Mouse (Mus musculus) large intestine, adult 2 months (tissue): Measurements from ENCODE around the gene Atrip. TPM values are rescaled to one million over a fixed set of nuclear protein-coding genes. Genes with fewer than 3 reads are reported as not detected.

ENCODE experiments used
- DNase-seq: peaks from one replicate; pipeline ENCODE4 v3.0.0-alpha.2; 2012; ENCODE audit warnings: low read depth, low spot score
- WGBS: fragments of 180-500 bp; shearing (Covaris S2); methylation state at CpG from one replicate; pipeline ENCODE4 v1.1.7; 2018; 5-methylcytosine and 5-hydroxymethylcytosine counted together
- polyA plus RNA-seq: library from polyadenylated mRNA; depleted of rRNA; stranded (reverse); fragments of >200 nt; gene quantifications from 2 replicates; pipeline ENCODE4 v1.2.3, GENCODE M21; 2012; rRNA removed

Gene Atrip
- polyA plus RNA-seq, 1 experiment = 13.7 TPM

DNA sequence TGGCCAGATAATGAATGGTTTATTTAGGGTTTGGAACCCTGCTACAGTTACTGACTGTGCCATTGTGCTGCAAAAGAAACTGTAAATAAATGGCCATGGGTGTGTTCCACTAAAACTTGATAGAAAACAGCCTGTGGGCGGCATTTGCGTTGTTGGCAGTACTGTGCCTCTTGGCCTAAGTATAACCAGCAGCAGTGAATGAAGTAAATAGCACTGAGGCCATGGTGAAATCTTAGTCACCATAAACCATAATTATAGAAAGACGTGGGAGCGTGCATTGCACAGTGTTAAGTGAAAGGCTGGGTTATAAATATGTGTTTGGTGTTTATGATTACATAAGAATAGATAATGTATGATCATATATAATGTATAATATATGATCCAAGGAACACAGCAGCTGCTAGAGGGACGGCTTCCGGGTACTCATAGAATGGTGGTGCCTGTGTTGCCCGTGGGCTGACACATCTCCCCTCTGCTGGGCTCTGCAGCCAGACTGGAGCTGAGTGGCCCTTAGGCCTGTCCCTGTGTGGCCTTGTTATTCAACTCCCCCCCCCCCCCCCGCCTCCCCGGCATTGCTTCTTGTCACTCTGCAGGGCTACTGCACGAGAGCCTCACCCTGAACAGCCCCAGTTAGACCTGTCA, 64.8 kb downstream of the Atrip start:
- 35% methylated on average over 10 of the region's 10 CpGs for WGBS
- no peak for DNase-seq

GRCm38 (mm10) chr9:109008081-109008480, 65.8 kb downstream of the Atrip start:
- DNase-seq = no peak
- WGBS = 93% methylated on average over 9 of the region's 9 CpGs

Other genes starting within 250 kb of the Atrip start
- gene Celsr3, start 247.8 kb downstream of the Atrip start, polyA plus RNA-seq = 0.79 and 0.95 TPM in 2 replicates
- 598 and 654 TPM in 2 replicates for gene Slc26a6, start 220.8 kb downstream of the Atrip start, polyA plus RNA-seq
- gene Tmem89, start 159.5 kb downstream of the Atrip start, polyA plus RNA-seq = 6.7 and 9.8 TPM in 2 replicates
- gene Uqcrc1, start 137.5 kb downstream of the Atrip start, polyA plus RNA-seq = 866 and 953 TPM in 2 replicates
- gene Col7a1, start 120.5 kb downstream of the Atrip start, polyA plus RNA-seq = 1.0 and 1.3 TPM in 2 replicates
- gene Ucn2, start 88.1 kb downstream of the Atrip start, polyA plus RNA-seq = 0.09 and 0.25 TPM in 2 replicates
- 68.2 and 119 TPM in 2 replicates for gene Pfkfb4, start 82.3 kb downstream of the Atrip start, polyA plus RNA-seq
- 334 and 413 TPM in 2 replicates for gene Shisa5, start 35.6 kb downstream of the Atrip start, polyA plus RNA-seq
- 65.2 and 93.3 TPM in 2 replicates for gene Trex1, start 14.4 kb downstream of the Atrip start, polyA plus RNA-seq
- 11.3 and 12.1 TPM in 2 replicates for gene Ccdc51, start 8.4 kb upstream of the Atrip start, polyA plus RNA-seq
- gene Tma7, start 8.5 kb upstream of the Atrip start, polyA plus RNA-seq = 48.8 and 51.7 TPM in 2 replicates
- 2.5 and 3.4 TPM in 2 replicates for gene Plxnb1, start 21.3 kb upstream of the Atrip start, polyA plus RNA-seq
- gene Fbxw21, start 87.9 kb upstream of the Atrip start, polyA plus RNA-seq = not detected in 2 replicates
- gene Fbxw13, start 121.9 kb upstream of the Atrip start, polyA plus RNA-seq = not detected in 2 replicates
- not detected in 2 replicates for gene Fbxw20, start 160.6 kb upstream of the Atrip start, polyA plus RNA-seq
- not detected in 2 replicates for gene Fbxw14, start 213.6 kb upstream of the Atrip start, polyA plus RNA-seq